Mouse (Mus musculus): ENCODE data around the gene BC025446. TPM values are rescaled to one million over a fixed set of nuclear protein-coding genes. Genes with fewer than 3 reads are reported as not detected.

Gene BC025446
- total RNA-seq, 2 experiments from 2014 or later = 9.3 to 23.8 TPM

Other genes starting within 250 kb of the BC025446 start
- under 1 TPM; 0.63 to 0.73 TPM for gene Ly6i, start 232.9 kb upstream of the BC025446 start, total RNA-seq (2021)
- 10 to 100 TPM; 40.0 to 42.1 TPM for gene Ly6a, start 218.3 kb upstream of the BC025446 start, total RNA-seq (2021)
- 100 to 1,000 TPM; 105 to 131 TPM for gene Ly6c1, start 167.5 kb upstream of the BC025446 start, total RNA-seq (2021)
- gene Ly6c2, start 104.4 kb upstream of the BC025446 start, total RNA-seq (2021) = 1 to 10 TPM; 5.3 to 5.6 TPM
- 1 to 10 TPM in 1 of 2 experiments, under 1 TPM in 1; 0.33 to 1.1 TPM for gene Ly6g, start 61.1 kb upstream of the BC025446 start, total RNA-seq (2021)
- not detected for gene Ly6f, start 52.0 kb downstream of the BC025446 start, total RNA-seq (2021)

Data from adrenal gland, postnatal 10 days (tissue).